Mouse (Mus musculus): ENCODE measurements at regions not wholly inside any gene's neighbourhood (a gene's known extent, or its start where the extent isn't known, plus 50 kb on each side); places are given as distances from the start of the nearest gene placed in this dataset.

GRCm38 (mm10) chr5:144621967-144622366 lies 76.3 kb downstream of the Nptx2 start:
- no peak for DNase-seq

GRCm38 (mm10) chr5:144623358-144623757 lies 77.7 kb downstream of the Nptx2 start:
- DNase-seq, result no peak

GRCm38 (mm10) chr5:144632295-144632694 lies 86.6 kb downstream of the Nptx2 start:
- no peak for DNase-seq

GRCm38 (mm10) chr5:144638631-144639030 lies 92.9 kb downstream of the Nptx2 start:
- DNase-seq, result peak; percentile 63

GRCm38 (mm10) chr5:144639639-144640038 lies 93.9 kb downstream of the Nptx2 start:
- DNase-seq, result peak; percentile 37

GRCm38 (mm10) chr5:144642766-144643165 lies 97.1 kb downstream of the Nptx2 start:
- no peak for DNase-seq

- no peak for DNase-seq
Observed at GRCm38 (mm10) chr5:144643438-144643837, 97.7 kb downstream of the Nptx2 start.

- no peak for DNase-seq
Observed at GRCm38 (mm10) chr5:144645367-144645766, 99.7 kb downstream of the Nptx2 start.

- no peak for DNase-seq
Observed at GRCm38 (mm10) chr5:144647311-144648104, 101.8 kb downstream of the Nptx2 start.

GRCm38 (mm10) chr5:144652231-144652630 lies 106.5 kb downstream of the Nptx2 start:
- DNase-seq, result no peak

GRCm38 (mm10) chr5:144662031-144662430 lies 99.6 kb downstream of the Tmem130 start:
- DNase-seq, result no peak

- DNase-seq, result no peak
Observed at GRCm38 (mm10) chr5:144663981-144664380, 97.6 kb downstream of the Tmem130 start.

- no peak for DNase-seq
Observed at GRCm38 (mm10) chr5:144664571-144665295, 96.9 kb downstream of the Tmem130 start.

GRCm38 (mm10) chr5:144668060-144668459 lies 93.6 kb downstream of the Tmem130 start:
- DNase-seq, result no peak

- no peak for DNase-seq
Observed at GRCm38 (mm10) chr5:144678815-144679750, 82.5 kb downstream of the Tmem130 start.

- no peak for DNase-seq
Observed at GRCm38 (mm10) chr5:144684184-144684583, 77.4 kb downstream of the Tmem130 start.
